Mouse (Mus musculus) embryonic fibroblast, embryonic 13.5 days (primary cell): ENCODE results near the gene Mapkap1.
A peak's percentile ranks its signal among the peaks of the same experiment; 100 is the strongest.

Experiments used
- CTCF ChIP-seq: IDR thresholded peaks from 2 replicates; pipeline ENCODE4 v1.5.1; 2011; ENCODE audit warnings: mild to moderate bottlenecking, control low read depth, low read length, moderate library complexity, borderline replicate concordance; ENCODE audit not compliant: insufficient read depth
- POLR2A ChIP-seq: IDR thresholded peaks from 2 replicates; pipeline ENCODE4 v1.6.1; 2011; ENCODE audit warnings: low read depth, mild to moderate bottlenecking, control low read depth, low read length, moderate library complexity

DNA sequence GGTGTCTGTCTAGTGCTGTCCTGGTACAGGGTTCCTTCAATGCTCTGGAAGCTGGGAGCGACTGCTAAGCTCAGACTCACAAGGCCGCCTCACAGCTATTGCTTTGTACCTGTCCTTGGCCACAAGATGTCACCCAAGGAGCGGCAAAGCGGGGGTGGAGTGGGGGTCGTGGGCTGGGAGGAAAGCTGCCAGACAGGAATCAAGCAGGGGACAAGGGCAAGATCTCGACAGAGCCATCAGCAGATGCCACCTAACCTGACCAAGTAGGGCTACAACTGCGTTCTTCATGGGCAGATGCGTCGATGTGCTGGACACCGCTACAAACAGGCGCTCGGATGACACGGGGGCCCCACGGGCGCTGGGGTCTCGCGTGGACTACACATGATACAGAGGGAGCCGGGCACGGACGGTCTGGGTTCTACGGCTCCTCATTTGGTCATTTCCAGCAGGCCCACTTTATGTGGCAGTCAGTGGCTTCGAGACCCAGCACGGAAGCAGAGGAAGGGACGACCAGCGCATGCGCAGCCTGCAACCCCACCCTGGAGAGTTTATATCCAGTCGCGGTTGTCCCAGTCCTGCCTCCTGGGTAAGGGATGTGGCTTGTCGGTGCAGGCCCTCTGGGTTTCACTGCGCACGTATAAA, 264.9 kb downstream of the Mapkap1 start:
- TF ChIP-seq POLR2A, result peak; percentile 62
- TF ChIP-seq CTCF, result peak; percentile 43; the same call in 1 of the 2 replicates
